Mouse (Mus musculus) heart, adult 10 weeks (tissue): ENCODE results near the gene Prss57. TPM values are rescaled to one million over a fixed set of nuclear protein-coding genes. Genes with fewer than 3 reads are reported as not detected.

ENCODE experiments used
- polyA plus RNA-seq: library from polyadenylated mRNA; stranded (reverse); fragments of 350-450 nt; fragmentation: Illumina TruSeq; extraction: RNeasy Lipid Tissue Mini Kit (QIAGEN cat#74804); gene quantifications from one replicate; pipeline ENCODE4 v1.2.3, GENCODE M21; 2014; ENCODE audit warnings: low read depth, low replicate concordance

Gene Prss57
- not detected for polyA plus RNA-seq

DNA sequence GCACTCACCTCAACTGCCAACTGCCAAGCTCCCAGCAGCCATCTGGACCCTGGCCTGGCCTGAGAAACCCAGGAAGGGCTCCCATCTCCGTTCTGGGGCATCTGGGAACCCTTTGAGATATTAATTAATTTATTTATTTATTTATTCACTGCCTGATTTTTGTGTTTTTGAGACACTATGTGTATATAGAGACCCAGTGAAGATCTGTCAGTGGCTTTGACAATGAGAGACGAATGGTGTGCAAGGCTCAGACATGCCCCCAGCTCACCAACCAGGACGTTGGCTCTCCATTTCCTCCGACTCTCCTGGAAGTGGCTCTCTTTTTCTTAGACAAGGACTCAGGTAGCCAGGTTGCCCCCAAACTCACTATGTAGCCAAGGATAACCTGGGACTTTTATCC is at the start of gene Prss57:
TSS of gene Prss57 (minus strand) at position 101 of the 400 bp plus-strand sequence.

GRCm38 (mm10) chr10:79820782-79821181 is 30.0 kb upstream of the Prss57 start, which contains the start of gene Misp:
Misp (plus strand) TSS chr10:79820989.

GRCm38 (mm10) chr10:79793051-79793737 is 2.4 kb upstream of the Prss57 start, which contains the start of gene Palm:
Palm (plus strand) TSS chr10:79793572.

DNA sequence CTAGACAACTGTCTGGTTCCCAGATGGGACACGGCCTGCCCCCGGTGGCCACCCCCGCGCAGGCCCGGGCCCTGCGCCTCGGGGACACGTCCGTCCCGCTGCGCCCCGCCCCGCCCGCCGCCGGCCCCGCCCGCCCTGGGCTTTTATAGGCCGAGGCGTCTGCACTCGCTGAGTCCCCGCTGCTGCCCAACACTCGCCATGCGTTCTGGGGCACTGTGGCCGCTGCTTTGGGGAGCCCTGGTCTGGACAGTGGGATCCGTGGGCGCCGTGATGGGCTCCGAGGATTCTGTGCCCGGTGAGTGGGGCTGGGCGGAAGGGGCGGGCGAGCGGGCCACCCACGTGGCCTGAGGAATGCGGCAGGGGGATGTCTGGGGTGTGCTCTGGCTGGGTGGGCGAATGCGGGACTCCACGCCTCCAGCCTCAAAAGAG is 13.6 kb downstream of the Prss57 start, which contains the start of gene Fstl3:
TSS of gene Fstl3 (plus strand) at position 170 of the 429 bp plus-strand sequence.

GRCm38 (mm10) chr10:79766508-79767325 is 24.0 kb downstream of the Prss57 start, which contains the start of gene Rnf126:
Rnf126 (minus strand) TSS chr10:79766952.

GRCm38 (mm10) chr10:79754856-79755516 is 35.8 kb downstream of the Prss57 start, which contains the start of gene Fgf22:
Fgf22 (plus strand) TSS chr10:79755076.

GRCm38 (mm10) chr10:79745898-79746773 is 44.6 kb downstream of the Prss57 start, which contains the start of gene Polrmt:
Polrmt (minus strand) TSS chr10:79746581.

Other genes starting within 250 kb of the Prss57 start
- gene Mier2, start 235.8 kb downstream of the Prss57 start, polyA plus RNA-seq = 14.6 TPM
- not detected for gene Theg, start 203.6 kb downstream of the Prss57 start, polyA plus RNA-seq
- not detected for gene C2cd4c, start 176.9 kb downstream of the Prss57 start, polyA plus RNA-seq
- gene Shc2, start 153.0 kb downstream of the Prss57 start, polyA plus RNA-seq = 2.7 TPM
- gene Odf3l2, start 145.2 kb downstream of the Prss57 start, polyA plus RNA-seq = not detected
- not detected for gene Madcam1, start 126.4 kb downstream of the Prss57 start, polyA plus RNA-seq
- 15.6 TPM for gene Tpgs1, start 121.6 kb downstream of the Prss57 start, polyA plus RNA-seq
- 255 TPM for gene Cdc34, start 108.8 kb downstream of the Prss57 start, polyA plus RNA-seq
- 9.9 TPM for gene Gzmm, start 101.9 kb downstream of the Prss57 start, polyA plus RNA-seq
- 2,003 TPM for gene Bsg, start 86.5 kb downstream of the Prss57 start, polyA plus RNA-seq
- gene Hcn2, start 74.3 kb downstream of the Prss57 start, polyA plus RNA-seq = 13.4 TPM
- gene Polrmt, start 44.4 kb downstream of the Prss57 start, polyA plus RNA-seq = 44.1 TPM
- gene Fgf22, start 35.9 kb downstream of the Prss57 start, polyA plus RNA-seq = not detected
- 22.6 TPM for gene Rnf126, start 24.0 kb downstream of the Prss57 start, polyA plus RNA-seq
- gene Fstl3, start 13.7 kb downstream of the Prss57 start, polyA plus RNA-seq = 8.3 TPM
- 53.4 TPM for gene Palm, start 2.6 kb upstream of the Prss57 start, polyA plus RNA-seq
- gene Misp, start 30.0 kb upstream of the Prss57 start, polyA plus RNA-seq = 0.99 TPM
- gene Ptbp1, start 63.5 kb upstream of the Prss57 start, polyA plus RNA-seq = 38.6 TPM
- not detected for gene Prtn3, start 83.5 kb upstream of the Prss57 start, polyA plus RNA-seq
- 0.34 TPM for gene Plppr3, start 83.7 kb upstream of the Prss57 start, polyA plus RNA-seq
- gene Elane, start 95.3 kb upstream of the Prss57 start, polyA plus RNA-seq = not detected
- 72.1 TPM for gene Cfd, start 99.9 kb upstream of the Prss57 start, polyA plus RNA-seq
- gene Med16, start 118.0 kb upstream of the Prss57 start, polyA plus RNA-seq = 25.5 TPM
- not detected for gene Gm26602, start 119.9 kb upstream of the Prss57 start, polyA plus RNA-seq
- gene Kiss1r, start 126.0 kb upstream of the Prss57 start, polyA plus RNA-seq = 0.55 TPM
- gene R3hdm4, start 130.2 kb upstream of the Prss57 start, polyA plus RNA-seq = 70.4 TPM
- 1.1 TPM for gene Arid3a, start 136.1 kb upstream of the Prss57 start, polyA plus RNA-seq
- 21.5 TPM for gene Wdr18, start 169.2 kb upstream of the Prss57 start, polyA plus RNA-seq
- 0.18 TPM for gene Grin3b, start 179.8 kb upstream of the Prss57 start, polyA plus RNA-seq
- 104 TPM for gene Tmem259, start 193.4 kb upstream of the Prss57 start, polyA plus RNA-seq
- gene Cnn2, start 197.6 kb upstream of the Prss57 start, polyA plus RNA-seq = 40.1 TPM
- 7.2 TPM for gene Abca7, start 205.5 kb upstream of the Prss57 start, polyA plus RNA-seq
- 5.2 TPM for gene Arhgap45, start 225.7 kb upstream of the Prss57 start, polyA plus RNA-seq
- gene Polr2e, start 248.8 kb upstream of the Prss57 start, polyA plus RNA-seq = 122 TPM